Mouse (Mus musculus): ENCODE data around the gene Phf21a. TPM values are rescaled to one million over a fixed set of nuclear protein-coding genes. Genes with fewer than 3 reads are reported as not detected.
A peak's percentile ranks its signal among the peaks of the same experiment; 100 is the strongest.

The Phf21a gene
- polyA plus RNA-seq, 1 experiment, result 52.2 TPM

- Histone ChIP-seq H3K9ac (ENCODE audit: low read depth, poor library complexity, severe bottlenecking) (no peak overlapping the region), H3K4me1 (ENCODE audit: control insufficient read depth, insufficient read depth, low read length) (no peaks in the 10 kb centered on the region)
Observed at GRCm38 (mm10) chr2:92389645-92390044, 296.7 kb downstream of the Phf21a start.

GRCm38 (mm10) chr2:92390206-92390930, 297.5 kb downstream of the Phf21a start:
- no peaks in the 10 kb centered on the region for H3K9me3 ChIP-seq (replicated peaks; ENCODE audit: control insufficient read depth, insufficient read depth, low read length, poor library complexity, severe bottlenecking)
- H3K27ac ChIP-seq (ENCODE audit: insufficient read depth, low read length), result no peak overlapping the region
- H3K27me3 ChIP-seq (ENCODE audit: control insufficient read depth, insufficient read depth, low read length, poor library complexity, severe bottlenecking), result no peaks in the 10 kb centered on the region
- no peak overlapping the region for H3K4me3 ChIP-seq (ENCODE audit: low read depth, low read length)
- no peaks in the 10 kb centered on the region for H3K4me1 ChIP-seq (ENCODE audit: control insufficient read depth, insufficient read depth, low read length)
- TF ChIP-seq EP300 (IDR thresholded peaks at IDR 0.05; ENCODE audit: insufficient read depth, low read depth, low read length), result no peak
- no peak for TF ChIP-seq POLR2A (IDR thresholded peaks at IDR 0.05; ENCODE audit: insufficient read depth, low read length)
- TF ChIP-seq CTCF (IDR thresholded peaks at IDR 0.05; ENCODE audit: low read depth, low read length), result no peak
- no peaks in the 10 kb centered on the region for H3K36me3 ChIP-seq (ENCODE audit: control insufficient read depth, insufficient read depth, low read length, poor library complexity, severe bottlenecking)
- H3K9ac ChIP-seq (ENCODE audit: low read depth, poor library complexity, severe bottlenecking), result no peak overlapping the region

More at GRCm38 (mm10) chr2:92389645-92390044, 296.7 kb downstream of the Phf21a start:
- H3K9me3 ChIP-seq (replicated peaks; ENCODE audit: control insufficient read depth, insufficient read depth, low read length, poor library complexity, severe bottlenecking), result no peaks in the 10 kb centered on the region
- TF ChIP-seq CTCF (IDR thresholded peaks at IDR 0.05; ENCODE audit: low read depth, low read length) (no peak), POLR2A (IDR thresholded peaks at IDR 0.05; ENCODE audit: insufficient read depth, low read length) (no peak), EP300 (IDR thresholded peaks at IDR 0.05; ENCODE audit: insufficient read depth, low read depth, low read length) (no peak)
- H3K27me3 ChIP-seq (ENCODE audit: control insufficient read depth, insufficient read depth, low read length, poor library complexity, severe bottlenecking), result no peaks in the 10 kb centered on the region
- H3K27ac ChIP-seq (ENCODE audit: insufficient read depth, low read length), result no peak overlapping the region
- H3K4me3 ChIP-seq (ENCODE audit: low read depth, low read length), result peak overlapping the region; percentile 44
- no peaks in the 10 kb centered on the region for H3K36me3 ChIP-seq (ENCODE audit: control insufficient read depth, insufficient read depth, low read length, poor library complexity, severe bottlenecking)

- Histone ChIP-seq H3K36me3 (ENCODE audit: control insufficient read depth, insufficient read depth, low read length, poor library complexity, severe bottlenecking) (no peaks in the 10 kb centered on the region), H3K27ac (ENCODE audit: insufficient read depth, low read length) (no peak overlapping the region), H3K27me3 (ENCODE audit: control insufficient read depth, insufficient read depth, low read length, poor library complexity, severe bottlenecking) (no peaks in the 10 kb centered on the region), H3K9me3 (replicated peaks; ENCODE audit: control insufficient read depth, insufficient read depth, low read length, poor library complexity, severe bottlenecking) (no peaks in the 10 kb centered on the region), H3K4me1 (ENCODE audit: control insufficient read depth, insufficient read depth, low read length) (no peaks in the 10 kb centered on the region), H3K4me3 (ENCODE audit: low read depth, low read length) (no peak overlapping the region), H3K9ac (ENCODE audit: low read depth, poor library complexity, severe bottlenecking) (no peak overlapping the region)
- no peak for TF ChIP-seq EP300 (IDR thresholded peaks at IDR 0.05; ENCODE audit: insufficient read depth, low read depth, low read length)
- TF ChIP-seq CTCF (IDR thresholded peaks at IDR 0.05; ENCODE audit: low read depth, low read length), result no peak
- TF ChIP-seq POLR2A (IDR thresholded peaks at IDR 0.05; ENCODE audit: insufficient read depth, low read length), result no peak
Observed at GRCm38 (mm10) chr2:92391116-92391515, 298.2 kb downstream of the Phf21a start.

GRCm38 (mm10) chr2:92391703-92392317, 298.9 kb downstream of the Phf21a start:
- H3K27me3 ChIP-seq (ENCODE audit: control insufficient read depth, insufficient read depth, low read length, poor library complexity, severe bottlenecking), result no peaks in the 10 kb centered on the region
- H3K36me3 ChIP-seq (ENCODE audit: control insufficient read depth, insufficient read depth, low read length, poor library complexity, severe bottlenecking), result no peaks in the 10 kb centered on the region
- H3K9ac ChIP-seq (ENCODE audit: low read depth, poor library complexity, severe bottlenecking), result no peak overlapping the region
- H3K9me3 ChIP-seq (replicated peaks; ENCODE audit: control insufficient read depth, insufficient read depth, low read length, poor library complexity, severe bottlenecking), result no peaks in the 10 kb centered on the region
- H3K4me1 ChIP-seq (ENCODE audit: control insufficient read depth, insufficient read depth, low read length), result no peaks in the 10 kb centered on the region
- 0 out of 2 replicates have a peak overlapping the region, but pooled peaks have one; percentile 0 for H3K4me3 ChIP-seq (ENCODE audit: low read depth, low read length)
- TF ChIP-seq CTCF (IDR thresholded peaks at IDR 0.05; ENCODE audit: low read depth, low read length) (no peak), EP300 (IDR thresholded peaks at IDR 0.05; ENCODE audit: insufficient read depth, low read depth, low read length) (no peak), POLR2A (IDR thresholded peaks at IDR 0.05; ENCODE audit: insufficient read depth, low read length) (no peak)
- H3K27ac ChIP-seq (ENCODE audit: insufficient read depth, low read length), result no peak overlapping the region

GRCm38 (mm10) chr2:92392318-92393264, 299.7 kb downstream of the Phf21a start:
- H3K4me3 ChIP-seq (ENCODE audit: low read depth, low read length), result 0 out of 2 replicates have a peak overlapping the region, but pooled peaks have one; percentile 0
- H3K9me3 ChIP-seq (replicated peaks; ENCODE audit: control insufficient read depth, insufficient read depth, low read length, poor library complexity, severe bottlenecking), result no peaks in the 10 kb centered on the region
- TF ChIP-seq POLR2A (IDR thresholded peaks at IDR 0.05; ENCODE audit: insufficient read depth, low read length) (no peak), EP300 (IDR thresholded peaks at IDR 0.05; ENCODE audit: insufficient read depth, low read depth, low read length) (no peak), CTCF (IDR thresholded peaks at IDR 0.05; ENCODE audit: low read depth, low read length) (no peak)
- H3K9ac ChIP-seq (ENCODE audit: low read depth, poor library complexity, severe bottlenecking), result no peak overlapping the region
- H3K27ac ChIP-seq (ENCODE audit: insufficient read depth, low read length), result no peak overlapping the region
- no peaks in the 10 kb centered on the region for H3K4me1 ChIP-seq (ENCODE audit: control insufficient read depth, insufficient read depth, low read length)
- H3K27me3 ChIP-seq (ENCODE audit: control insufficient read depth, insufficient read depth, low read length, poor library complexity, severe bottlenecking), result no peaks in the 10 kb centered on the region
- no peaks in the 10 kb centered on the region for H3K36me3 ChIP-seq (ENCODE audit: control insufficient read depth, insufficient read depth, low read length, poor library complexity, severe bottlenecking)
